In the genomic region with DNA sequence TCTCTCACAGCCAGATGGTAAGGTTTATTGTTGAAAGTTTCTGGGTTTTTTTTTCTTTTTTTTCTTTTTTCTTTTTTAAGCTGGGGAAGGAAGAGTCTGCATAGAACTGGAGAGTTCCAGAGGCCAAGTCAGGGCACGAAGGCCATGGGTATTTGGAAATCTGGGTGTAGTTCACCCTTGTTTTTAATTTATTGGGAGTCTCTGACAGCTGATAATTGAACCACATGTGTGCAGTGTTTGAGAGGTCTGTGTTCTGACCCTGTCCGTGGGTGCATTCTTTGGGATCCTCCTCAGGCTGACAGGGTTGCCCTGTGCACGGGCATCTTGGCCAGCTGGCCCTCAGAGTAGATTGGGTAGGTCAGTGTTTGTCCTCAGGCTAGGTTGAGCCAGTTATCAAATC, we compare ENCODE assay signal across 14 mouse cellular contexts.
"Had no signal": no experiment of that assay in that cellular context is flagged by ENCODE, and none has a peak within 500 bp of the region (broad histone marks: within the 10 kb centered on the region; RNA-seq: fewer than 3 reads in every experiment).

No protein-coding gene starts in this region.

- H3K9me3 ChIP-seq: liver, embryonic 13.5 days had no signal

- H3K9ac ChIP-seq: liver, embryonic 13.5 days had no signal

- H3K27me3 ChIP-seq: liver, embryonic 13.5 days had no signal

- H3K27ac ChIP-seq: kidney, postnatal 0 days; left cerebral cortex, adult 2 months; liver, embryonic 13.5 days; stomach, postnatal 0 days had no signal

- H3K4me3 ChIP-seq: left cerebral cortex, adult 2 months; liver, embryonic 13.5 days had no signal

- H3K36me3 ChIP-seq: liver, embryonic 13.5 days had no signal

- DNase-seq: kidney, postnatal 25 days; layer of hippocampus, postnatal 36 days; liver, embryonic 13.5 days; lung, adult 2 months; lung, postnatal 14 days; lung, postnatal 4 days; midbrain, embryonic 14.5 days; thymus, adult 2 months; thymus, postnatal 14 days; thymus, postnatal 4 days had no signal

- H3K4me2 ChIP-seq: liver, embryonic 13.5 days; midbrain, embryonic 11.5 days had no signal
